Mouse (Mus musculus): ENCODE data around the gene G6pd2.

Gene G6pd2

DNA sequence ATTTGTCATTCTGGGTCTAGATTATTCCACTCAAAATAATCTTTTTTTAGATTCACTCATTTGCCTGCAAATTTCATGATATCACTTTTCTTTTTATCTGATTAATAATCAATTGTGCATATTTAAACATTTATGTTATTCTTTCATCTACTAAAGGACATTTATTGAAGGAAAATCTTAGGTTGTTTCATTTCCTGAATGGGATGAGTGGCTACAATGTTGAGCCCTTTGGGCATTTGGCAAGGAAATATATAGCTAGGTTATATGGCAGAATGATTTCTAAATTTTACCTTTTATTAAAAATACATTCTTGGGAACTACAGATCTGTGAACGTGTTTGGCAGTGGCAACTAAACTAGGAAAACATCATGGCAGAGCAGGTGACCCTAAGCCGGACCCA is at the start of gene G6pd2:
Gene G6pd2, plus strand, starts transcription at position 301 of the 400 bp plus-strand sequence.
- in situ Hi-C loops (cut with MboI, MseI) = loop anchor here (10.0 kb wide), 1 partner anchor 1344 kb away; no protein-coding TSS in a partner anchor

DNA sequence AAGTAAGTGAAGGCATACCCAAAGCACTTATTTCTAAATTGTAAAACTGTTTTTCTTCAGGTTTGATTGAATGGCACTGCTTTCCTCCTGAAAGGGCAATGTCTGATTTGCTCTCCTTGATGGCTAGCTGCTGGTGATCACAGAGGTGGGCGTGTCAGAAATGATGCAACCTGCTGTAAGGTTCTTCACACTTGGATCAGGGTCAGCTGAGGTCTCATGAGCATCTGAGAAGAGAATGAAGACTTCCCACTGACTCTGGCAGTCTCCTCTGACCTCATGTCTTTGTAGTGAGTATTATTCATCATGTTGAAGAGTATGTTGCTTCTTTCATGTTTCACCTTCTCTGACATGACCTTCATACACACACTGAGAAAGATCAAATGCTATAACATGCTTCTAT is 44.4 kb upstream of the G6pd2 start:
- in situ Hi-C loops (cut with MboI, MseI) = no loop called here

DNA sequence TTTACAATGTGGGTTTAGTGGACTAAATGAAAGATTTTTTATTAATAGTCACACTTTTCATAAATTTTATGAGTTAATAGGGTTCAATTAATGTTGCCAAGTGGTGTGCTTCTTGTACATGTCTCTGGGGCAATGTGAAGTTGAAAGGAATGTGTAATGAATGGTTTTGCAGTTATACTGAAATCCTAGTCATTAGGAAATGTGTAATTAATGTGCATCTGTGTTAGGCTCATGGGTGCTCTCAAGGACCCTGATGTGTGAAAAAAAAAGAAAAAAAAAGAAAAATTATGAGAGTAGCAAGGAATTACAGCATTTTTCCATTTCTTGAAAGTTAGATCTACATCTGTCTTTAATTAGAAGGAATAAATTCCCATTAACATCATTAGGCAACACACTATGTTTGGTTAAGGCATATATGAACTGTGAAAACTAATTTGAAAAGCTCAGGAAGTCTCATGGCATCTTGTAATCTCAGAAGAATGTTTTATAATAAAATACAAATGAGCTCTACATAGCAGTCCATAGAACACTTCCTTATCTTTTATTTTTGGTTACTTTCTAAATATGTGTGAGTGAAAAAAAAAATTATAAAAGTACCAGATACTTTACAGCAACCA is 24.4 kb downstream of the G6pd2 start:
- in situ Hi-C loops (cut with MboI, MseI) = no loop called here

DNA sequence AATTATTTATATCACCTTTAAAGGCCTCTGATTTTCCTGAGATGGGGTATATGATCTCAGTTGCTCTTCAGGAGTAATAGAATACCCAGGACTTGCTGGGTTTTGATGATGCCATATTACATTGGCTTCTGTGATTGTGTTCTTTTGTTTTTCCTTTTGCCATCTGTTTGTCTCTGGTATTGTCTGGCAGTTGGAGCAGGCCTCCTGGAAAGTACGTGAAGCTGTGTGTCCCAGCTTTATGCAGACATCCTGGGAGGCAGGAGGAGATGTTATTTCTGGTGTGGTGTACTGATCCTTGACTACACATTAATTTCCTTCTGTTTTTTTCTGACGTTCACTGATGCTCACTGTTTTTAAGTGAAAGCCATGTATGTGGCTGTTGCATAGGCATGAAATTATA is 35.3 kb downstream of the G6pd2 start:
- in situ Hi-C loops (cut with MboI, MseI) = no loop called here
